Mouse (Mus musculus) liver, embryonic 18 days (tissue): ENCODE data around the gene Vmn1r24. TPM values are rescaled to one million over a fixed set of nuclear protein-coding genes. Genes with fewer than 3 reads are reported as not detected.

Experiments
- polyA plus RNA-seq: library from polyadenylated mRNA; depleted of rRNA; stranded (reverse); fragments of >200 nt; gene quantifications from 2 replicates; pipeline ENCODE4 v1.2.3, GENCODE M21; 2012; rRNA removed

Gene Vmn1r24
- not detected in 2 replicates for polyA plus RNA-seq

GRCm38 (mm10) chr6:57961403-57961802 lies at the start of gene Vmn1r24:
TSS of gene Vmn1r24 (minus strand) at chr6:57961503.

GRCm38 (mm10) chr6:57980710-57981109 lies 19.4 kb upstream of the Vmn1r24 start, which contains the start of gene Vmn1r25:
TSS of gene Vmn1r25 (minus strand) at chr6:57980810.

GRCm38 (mm10) chr6:57926738-57927137 lies 34.6 kb downstream of the Vmn1r24 start, which contains the start of gene Vmn1r23:
TSS of gene Vmn1r23 (minus strand) at chr6:57926838.

GRCm38 (mm10) chr6:57907928-57908327 lies 53.4 kb downstream of the Vmn1r24 start, which contains the start of gene Vmn1r22:
TSS of gene Vmn1r22 (minus strand) at chr6:57908028.

Other genes starting within 250 kb of the Vmn1r24 start
- gene Vopp1, start 136.3 kb downstream of the Vmn1r24 start, polyA plus RNA-seq: 19.5 and 21.8 TPM in 2 replicates
- gene Vmn1r21, start 111.2 kb downstream of the Vmn1r24 start, polyA plus RNA-seq: not detected in 2 replicates
- not detected in 2 replicates for gene Vmn1r22, start 53.5 kb downstream of the Vmn1r24 start, polyA plus RNA-seq
- not detected in 2 replicates for gene Vmn1r23, start 34.7 kb downstream of the Vmn1r24 start, polyA plus RNA-seq
- not detected in 2 replicates for gene Vmn1r25, start 19.3 kb upstream of the Vmn1r24 start, polyA plus RNA-seq
- gene Vmn1r26, start 53.7 kb upstream of the Vmn1r24 start, polyA plus RNA-seq: not detected in 2 replicates